Mouse (Mus musculus): ENCODE measurements at regions not wholly inside any gene's neighbourhood (a gene's known extent, or its start where the extent isn't known, plus 50 kb on each side); places are given as distances from the start of the nearest gene placed in this dataset.
A peak's percentile ranks its signal among the peaks of the same experiment; 100 is the strongest.
"Not testable (repeated sequence)": the region's sequence is repeated elsewhere in the genome, so short reads cannot be mapped to it uniquely, and the experiment has no call there.

DNA sequence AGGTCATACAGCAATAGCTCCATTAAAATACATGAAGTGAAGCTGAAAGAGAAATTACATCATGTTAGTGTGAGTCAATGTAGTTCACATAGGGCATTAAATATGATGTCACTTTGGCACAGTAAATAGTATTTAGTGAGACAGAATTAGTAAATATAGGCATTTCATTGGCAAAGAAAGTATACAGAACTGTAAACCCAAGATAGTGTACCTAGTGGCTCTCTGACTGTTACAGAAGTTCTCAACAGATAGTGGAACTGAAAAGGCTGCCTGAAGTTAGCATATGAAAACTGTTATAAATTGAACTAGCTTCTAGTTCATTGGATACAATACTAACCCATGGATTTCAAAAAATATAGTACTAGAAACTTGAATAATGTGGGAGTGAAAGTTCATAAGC lies 1642.1 kb upstream of the Cdh6 start:
- no peak overlapping the region for H3K4me2 ChIP-seq (ENCODE audit: low read length)
- H3K4me1 ChIP-seq (ENCODE audit: control insufficient read depth, insufficient read depth, low read length) = no peaks in the 10 kb centered on the region
- ATAC-seq = no peak
- H3K27me3 ChIP-seq (replicated peaks; ENCODE audit: control insufficient read depth, insufficient read depth, low read length) = no peaks in the 10 kb centered on the region
- no peak for DNase-seq (ENCODE audit: low spot score)
- H3K36me3 ChIP-seq (ENCODE audit: control insufficient read depth, insufficient read depth, low read length) = no peaks in the 10 kb centered on the region
- no peak overlapping the region for H3K4me3 ChIP-seq (ENCODE audit: low read depth, low read length)
- no peak overlapping the region for H3K27ac ChIP-seq (ENCODE audit: low read depth, low read length)
- no peaks in the 10 kb centered on the region for H3K9me3 ChIP-seq (replicated peaks; ENCODE audit: control insufficient read depth, low read length)
- H3K9ac ChIP-seq (ENCODE audit: low read length) = no peak overlapping the region

DNA sequence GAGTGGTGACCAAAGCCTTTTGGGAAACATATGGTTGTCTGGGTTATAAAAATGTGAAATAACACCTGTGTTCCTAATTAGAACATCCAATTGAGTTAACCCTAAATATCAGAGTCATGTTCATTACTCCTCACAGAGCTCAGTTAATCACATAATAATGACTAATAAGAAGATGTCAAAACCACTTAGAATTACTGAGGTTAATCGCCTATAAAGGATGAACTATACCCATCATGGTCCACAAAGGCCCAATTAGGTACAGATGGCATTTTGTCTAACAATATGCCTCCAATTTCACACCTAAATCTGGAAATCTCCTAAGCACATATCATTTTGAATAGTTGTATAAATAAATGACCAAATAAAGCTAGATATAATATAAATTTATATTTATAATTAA lies 1633.4 kb upstream of the Cdh6 start:
- H3K9ac ChIP-seq (ENCODE audit: low read length) = no peak overlapping the region
- ATAC-seq (no peak), DNase-seq (ENCODE audit: low spot score) (peak; percentile 0)
- H3K36me3 ChIP-seq (ENCODE audit: control insufficient read depth, insufficient read depth, low read length) = no peaks in the 10 kb centered on the region
- WGBS = 53% methylated on average over 1 of the region's 1 CpGs
- H3K9me3 ChIP-seq (replicated peaks; ENCODE audit: control insufficient read depth, low read length) = no peaks in the 10 kb centered on the region
- H3K27ac ChIP-seq (ENCODE audit: low read depth, low read length) = no peak overlapping the region
- no peak overlapping the region for H3K4me3 ChIP-seq (ENCODE audit: low read depth, low read length)
- no peaks in the 10 kb centered on the region for H3K4me1 ChIP-seq (ENCODE audit: control insufficient read depth, insufficient read depth, low read length)
- no peak overlapping the region for H3K4me2 ChIP-seq (ENCODE audit: low read length)
- H3K27me3 ChIP-seq (replicated peaks; ENCODE audit: control insufficient read depth, insufficient read depth, low read length) = no peaks in the 10 kb centered on the region

DNA sequence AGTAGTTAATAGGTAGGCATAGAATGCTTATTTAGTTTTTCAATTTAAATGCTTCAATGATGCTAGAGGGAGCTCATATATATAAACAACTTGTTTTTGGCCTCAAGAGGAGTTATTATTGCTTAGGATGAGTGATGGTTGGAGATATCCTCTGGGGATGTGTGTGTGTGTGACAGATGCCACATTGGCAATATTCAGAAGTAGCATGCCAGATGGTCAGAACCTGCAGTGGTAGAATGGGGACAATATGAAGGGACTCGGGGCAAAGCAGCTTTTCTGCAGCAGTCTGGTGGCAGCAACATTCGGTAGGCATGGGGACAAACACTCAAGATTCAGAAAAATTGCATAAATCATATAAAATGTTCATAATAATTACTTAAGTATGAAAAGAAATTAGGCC lies 1621.7 kb upstream of the Cdh6 start:
- ATAC-seq = no peak
- WGBS = 63% methylated on average over 2 of the region's 2 CpGs
- Histone ChIP-seq H3K4me2 (ENCODE audit: low read length) (no peak overlapping the region), H3K27ac (ENCODE audit: low read depth, low read length) (no peak overlapping the region), H3K4me3 (ENCODE audit: low read depth, low read length) (no peak overlapping the region), H3K36me3 (ENCODE audit: control insufficient read depth, insufficient read depth, low read length) (no peaks in the 10 kb centered on the region), H3K4me1 (ENCODE audit: control insufficient read depth, insufficient read depth, low read length) (no peaks in the 10 kb centered on the region), H3K27me3 (replicated peaks; ENCODE audit: control insufficient read depth, insufficient read depth, low read length) (no peaks in the 10 kb centered on the region), H3K9ac (ENCODE audit: low read length) (no peak overlapping the region), H3K9me3 (replicated peaks; ENCODE audit: control insufficient read depth, low read length) (no peaks in the 10 kb centered on the region)
- peak; percentile 3 for DNase-seq (ENCODE audit: low spot score)

DNA sequence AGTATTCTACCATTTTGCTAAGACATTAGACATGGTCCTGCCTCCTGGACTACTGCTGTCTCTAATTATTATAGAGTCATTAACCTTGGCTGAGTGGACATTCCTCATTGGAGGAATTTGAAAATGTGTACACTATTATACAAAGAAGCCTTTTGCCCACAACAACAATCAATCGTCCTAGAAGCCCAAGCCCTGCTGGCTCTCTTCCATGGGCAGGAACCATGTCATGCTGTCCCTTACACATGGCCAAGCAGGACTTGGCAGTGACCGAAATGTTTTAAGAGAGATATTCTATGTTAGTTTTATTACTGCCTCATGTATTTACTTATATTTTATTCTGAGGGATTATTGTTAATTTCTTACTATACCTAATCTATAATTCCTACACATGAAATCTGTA lies 1607.3 kb upstream of the Cdh6 start:
- Histone ChIP-seq H3K9ac (ENCODE audit: low read length) (no peak overlapping the region), H3K27ac (ENCODE audit: low read depth, low read length) (no peak overlapping the region), H3K27me3 (replicated peaks; ENCODE audit: control insufficient read depth, insufficient read depth, low read length) (no peaks in the 10 kb centered on the region), H3K4me2 (ENCODE audit: low read length) (no peak overlapping the region), H3K4me3 (ENCODE audit: low read depth, low read length) (no peak overlapping the region), H3K36me3 (ENCODE audit: control insufficient read depth, insufficient read depth, low read length) (no peaks in the 10 kb centered on the region), H3K4me1 (ENCODE audit: control insufficient read depth, insufficient read depth, low read length) (no peaks in the 10 kb centered on the region), H3K9me3 (replicated peaks; ENCODE audit: control insufficient read depth, low read length) (no peaks in the 10 kb centered on the region)
- DNase-seq (ENCODE audit: low spot score) = no peak
- WGBS = 83% methylated on average over 2 of the region's 2 CpGs
- ATAC-seq = no peak

GRCm38 (mm10) chr15:14741733-14742132 lies 1568.3 kb upstream of the Cdh6 start:
- Histone ChIP-seq H3K36me3 (ENCODE audit: control insufficient read depth, insufficient read depth, low read length) (no peaks in the 10 kb centered on the region), H3K9ac (ENCODE audit: low read length) (no peak overlapping the region), H3K27ac (ENCODE audit: low read depth, low read length) (no peak overlapping the region), H3K9me3 (replicated peaks; ENCODE audit: control insufficient read depth, low read length) (0 out of 2 replicates have a peak, but pooled peaks cover 5% of the 10 kb centered on the region), H3K4me1 (ENCODE audit: control insufficient read depth, insufficient read depth, low read length) (no peaks in the 10 kb centered on the region), H3K4me3 (ENCODE audit: low read depth, low read length) (no peak overlapping the region), H3K27me3 (replicated peaks; ENCODE audit: control insufficient read depth, insufficient read depth, low read length) (no peaks in the 10 kb centered on the region), H3K4me2 (ENCODE audit: low read length) (no peak overlapping the region)
- no peak for ATAC-seq
- no peak for DNase-seq (ENCODE audit: low spot score)
- 86% methylated on average over 2 of the region's 2 CpGs for WGBS

GRCm38 (mm10) chr15:14697925-14698324 lies 1524.5 kb upstream of the Cdh6 start:
- 95% methylated on average over 2 of the region's 2 CpGs for WGBS
- not testable (repeated sequence) for H3K9ac ChIP-seq (ENCODE audit: low read length); H3K4me3 ChIP-seq (ENCODE audit: low read depth, low read length); H3K9me3 ChIP-seq (replicated peaks; ENCODE audit: control insufficient read depth, low read length); ATAC-seq; H3K27ac ChIP-seq (ENCODE audit: low read depth, low read length); H3K4me2 ChIP-seq (ENCODE audit: low read length); H3K4me1 ChIP-seq (ENCODE audit: control insufficient read depth, insufficient read depth, low read length); DNase-seq (ENCODE audit: low spot score); H3K36me3 ChIP-seq (ENCODE audit: control insufficient read depth, insufficient read depth, low read length); H3K27me3 ChIP-seq (replicated peaks; ENCODE audit: control insufficient read depth, insufficient read depth, low read length)

GRCm38 (mm10) chr15:14696481-14696880 lies 1523.0 kb upstream of the Cdh6 start:
- ATAC-seq (no peak), DNase-seq (ENCODE audit: low spot score) (no peak)
- Histone ChIP-seq H3K4me3 (ENCODE audit: low read depth, low read length) (no peak overlapping the region), H3K9ac (ENCODE audit: low read length) (no peak overlapping the region), H3K4me2 (ENCODE audit: low read length) (no peak overlapping the region), H3K9me3 (replicated peaks; ENCODE audit: control insufficient read depth, low read length) (no peaks in the 10 kb centered on the region), H3K36me3 (ENCODE audit: control insufficient read depth, insufficient read depth, low read length) (no peaks in the 10 kb centered on the region), H3K27ac (ENCODE audit: low read depth, low read length) (no peak overlapping the region), H3K4me1 (ENCODE audit: control insufficient read depth, insufficient read depth, low read length) (no peaks in the 10 kb centered on the region), H3K27me3 (replicated peaks; ENCODE audit: control insufficient read depth, insufficient read depth, low read length) (no peaks in the 10 kb centered on the region)
- 94% methylated on average over 10 of the region's 10 CpGs for WGBS

DNA sequence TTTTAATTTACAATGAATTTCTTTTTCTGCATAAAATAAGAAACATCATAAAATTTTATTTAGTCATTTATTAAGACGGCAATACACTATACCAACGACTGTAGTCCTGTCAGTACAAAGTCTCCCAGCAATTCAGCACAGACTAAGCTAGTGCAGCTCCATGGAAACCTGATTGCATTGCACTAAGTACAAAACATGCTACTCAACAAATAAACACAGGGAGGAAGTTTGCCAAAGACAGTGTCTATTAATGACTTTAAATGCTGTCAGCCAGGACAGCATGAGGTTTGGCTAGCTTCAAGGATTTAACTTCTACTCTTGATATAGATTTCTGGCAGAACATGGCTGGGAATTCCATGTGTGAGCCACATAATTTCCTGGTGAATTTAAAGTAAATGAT lies 1515.7 kb upstream of the Cdh6 start:
- Histone ChIP-seq H3K9me3 (replicated peaks; ENCODE audit: control insufficient read depth, low read length) (no peaks in the 10 kb centered on the region), H3K4me3 (ENCODE audit: low read depth, low read length) (no peak overlapping the region), H3K9ac (ENCODE audit: low read length) (no peak overlapping the region), H3K4me2 (ENCODE audit: low read length) (no peak overlapping the region), H3K27ac (ENCODE audit: low read depth, low read length) (no peak overlapping the region), H3K4me1 (ENCODE audit: control insufficient read depth, insufficient read depth, low read length) (no peaks in the 10 kb centered on the region), H3K27me3 (replicated peaks; ENCODE audit: control insufficient read depth, insufficient read depth, low read length) (no peaks in the 10 kb centered on the region), H3K36me3 (ENCODE audit: control insufficient read depth, insufficient read depth, low read length) (no peaks in the 10 kb centered on the region)
- WGBS = 69% methylated on average over 2 of the region's 2 CpGs
- peak; percentile 40; the same call in 1 of the 2 replicates for ATAC-seq
- peak; percentile 54 for DNase-seq (ENCODE audit: low spot score)

GRCm38 (mm10) chr15:14642291-14642690 lies 1468.8 kb upstream of the Cdh6 start:
- H3K27ac ChIP-seq (ENCODE audit: low read depth, low read length) = no peak overlapping the region
- H3K36me3 ChIP-seq (ENCODE audit: control insufficient read depth, insufficient read depth, low read length) = no peaks in the 10 kb centered on the region
- H3K9ac ChIP-seq (ENCODE audit: low read length) = no peak overlapping the region
- H3K4me1 ChIP-seq (ENCODE audit: control insufficient read depth, insufficient read depth, low read length) = no peaks in the 10 kb centered on the region
- no peak overlapping the region for H3K4me3 ChIP-seq (ENCODE audit: low read depth, low read length)
- no peaks in the 10 kb centered on the region for H3K27me3 ChIP-seq (replicated peaks; ENCODE audit: control insufficient read depth, insufficient read depth, low read length)
- WGBS = 81% methylated on average over 2 of the region's 2 CpGs
- no peak overlapping the region for H3K4me2 ChIP-seq (ENCODE audit: low read length)
- DNase-seq (ENCODE audit: low spot score) = no peak
- no peaks in the 10 kb centered on the region for H3K9me3 ChIP-seq (replicated peaks; ENCODE audit: control insufficient read depth, low read length)
- ATAC-seq = no peak

DNA sequence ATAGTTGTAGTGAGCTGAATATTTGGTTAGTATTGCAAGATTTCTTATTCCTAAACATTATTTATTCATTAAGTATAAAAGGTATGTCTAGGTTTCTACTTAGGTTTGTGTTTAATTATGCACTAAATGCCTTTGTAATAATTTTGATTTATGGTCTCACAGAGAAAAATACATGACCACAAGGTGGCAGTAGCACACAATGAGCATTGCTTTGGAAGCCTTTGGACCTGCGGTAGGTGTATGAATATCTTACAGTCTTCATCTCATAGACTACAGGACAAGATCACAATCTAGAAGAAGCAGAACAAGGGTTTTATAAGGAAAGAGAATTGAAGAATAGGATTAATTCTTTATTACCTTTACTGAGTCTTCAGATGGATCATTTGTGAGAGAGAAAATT lies 1455.0 kb upstream of the Cdh6 start:
- no peak overlapping the region for H3K4me2 ChIP-seq (ENCODE audit: low read length)
- H3K36me3 ChIP-seq (ENCODE audit: control insufficient read depth, insufficient read depth, low read length) = no peaks in the 10 kb centered on the region
- H3K4me1 ChIP-seq (ENCODE audit: control insufficient read depth, insufficient read depth, low read length) = no peaks in the 10 kb centered on the region
- H3K27ac ChIP-seq (ENCODE audit: low read depth, low read length) = no peak overlapping the region
- no peak overlapping the region for H3K4me3 ChIP-seq (ENCODE audit: low read depth, low read length)
- no peaks in the 10 kb centered on the region for H3K27me3 ChIP-seq (replicated peaks; ENCODE audit: control insufficient read depth, insufficient read depth, low read length)
- WGBS = 53% methylated on average over 1 of the region's 1 CpGs
- ATAC-seq (peak; percentile 58), DNase-seq (ENCODE audit: low spot score) (peak; percentile 77)
- no peak overlapping the region for H3K9ac ChIP-seq (ENCODE audit: low read length)
- no peaks in the 10 kb centered on the region for H3K9me3 ChIP-seq (replicated peaks; ENCODE audit: control insufficient read depth, low read length)
